In genomic region chr6:112562039-112562438, GRCm38 (mm10) we compare ENCODE assay signal across 11 mouse cellular contexts.
"Had no signal": no experiment of that assay in that cellular context is flagged by ENCODE, and none has a peak within 500 bp of the region (broad histone marks: within the 10 kb centered on the region; RNA-seq: fewer than 3 reads in every experiment).

No protein-coding gene starts in this region.

- H3K27ac ChIP-seq: kidney, postnatal 0 days; layer of hippocampus, adult 2 months; liver, embryonic 15.5 days; midbrain, embryonic 13.5 days; stomach, postnatal 0 days had no signal

- H3K4me1 ChIP-seq: liver, embryonic 15.5 days; midbrain, embryonic 13.5 days had no signal

- ATAC-seq: lung, postnatal 0 days; midbrain, embryonic 13.5 days had no signal

- H3K27me3 ChIP-seq: liver, embryonic 15.5 days; midbrain, embryonic 13.5 days had no signal

- H3K9ac ChIP-seq: liver, embryonic 15.5 days; midbrain, embryonic 13.5 days had no signal

- H3K36me3 ChIP-seq: liver, embryonic 15.5 days; midbrain, embryonic 13.5 days had no signal

- DNase-seq: kidney, postnatal 4 days; lung, adult 2 months; lung, postnatal 36 days; thymus, postnatal 4 days had no signal

- H3K9me3 ChIP-seq: liver, embryonic 15.5 days; midbrain, embryonic 13.5 days had no signal

- H3K4me2 ChIP-seq: liver, embryonic 11.5 days; liver, embryonic 15.5 days; midbrain, embryonic 13.5 days had no signal

- H3K4me3 ChIP-seq: layer of hippocampus, adult 2 months; liver, embryonic 15.5 days; midbrain, embryonic 13.5 days had no signal
